Mouse (Mus musculus) megakaryocyte, embryonic 14.5 days (primary cell): Measurements from ENCODE around the gene Hist1h4i.

Experiments
- FLI1 ChIP-seq: IDR thresholded peaks from 2 replicates; pipeline ENCODE4 v1.6.1; 2012; ENCODE audit warnings: low read length, inconsistent platforms, mixed read lengths
- GATA1 ChIP-seq: IDR thresholded peaks from 3 replicates; pipeline ENCODE4 v1.6.1; 2012; ENCODE audit warnings: mixed read lengths, low read length, inconsistent platforms, borderline replicate concordance

DNA sequence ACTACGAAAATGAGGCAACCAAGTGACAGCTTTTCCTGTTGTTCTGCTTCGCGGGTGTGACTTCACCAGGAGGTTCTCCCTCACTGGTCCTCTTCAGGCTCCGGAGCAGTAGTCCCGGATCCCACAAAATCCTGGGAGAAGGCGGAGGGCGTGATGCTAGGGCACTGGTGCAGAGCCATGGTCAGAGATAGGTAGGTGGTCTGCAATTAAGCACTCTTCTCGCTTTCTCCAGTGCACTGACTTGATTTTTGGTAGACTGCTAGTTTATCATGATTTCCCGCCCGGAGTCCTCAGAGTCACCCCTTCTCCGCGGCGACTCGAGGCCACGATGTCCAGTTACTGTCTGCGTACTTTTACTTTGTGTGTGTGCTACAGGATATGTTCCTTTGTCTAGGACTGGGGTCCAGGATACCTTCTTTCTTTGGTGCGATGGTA is 26.7 kb downstream of the Hist1h4i start:
- TF ChIP-seq GATA1 (no peak), FLI1 (no peak)
